Mouse (Mus musculus): ENCODE results near the gene Csnk1e. TPM values are rescaled to one million over a fixed set of nuclear protein-coding genes. Genes with fewer than 3 reads are reported as not detected.

The Csnk1e gene
- total and polyA plus RNA-seq, 3 experiments = 10.4 to 46.7 (median 16.8) TPM

- H3K27me3 ChIP-seq (replicated peaks) = no peaks in the 10 kb centered on the region
- peak; percentile 45 for DNase-seq (ENCODE audit: extremely low read depth)
- H3K27ac ChIP-seq (ENCODE audit: insufficient read depth, low read depth) = peak overlapping the region; percentile 13
- H3K9me3 ChIP-seq (replicated peaks; ENCODE audit: low read length) = no peaks in the 10 kb centered on the region
- H3K4me1 ChIP-seq (ENCODE audit: control insufficient read depth in 1 of 2, insufficient read depth in 2 of 2) = peaks cover 25 to 42% of the 10 kb centered on the region in 2 experiments
- dilution Hi-C loops (cut with MboI; ENCODE audit: extremely low pct_ligation_motif_present, extremely low pct_unique_long_range_greater_than_20kb, low sequenced_read_pairs) = no loop called here
- H3K79me2 ChIP-seq (replicated peaks; ENCODE audit: control insufficient read depth, extremely low read depth, insufficient read depth, poor library complexity, severe bottlenecking) = no peaks in the 10 kb centered on the region
- H3K4me3 ChIP-seq (replicated peaks in 1 of 3; ENCODE audit: low read depth in 2 of 3, low read length in 2 of 3, poor library complexity in 1 of 3) = no peak overlapping the region
- H3K4me2 ChIP-seq (ENCODE audit: insufficient read depth, low read depth, poor library complexity, severe bottlenecking) = no peak overlapping the region
- H3K9ac ChIP-seq (ENCODE audit: insufficient read depth, low read depth) = no peak overlapping the region
- no peak for TF ChIP-seq KAT2A (IDR thresholded peaks at IDR 0.05; ENCODE audit: insufficient replicate concordance, low read length)
- TF ChIP-seq CTCF (conservative IDR thresholded peaks at IDR 0.05 in 1 of 2, IDR thresholded peaks at IDR 0.05 in 1 of 2; ENCODE audit: low read depth in 2 of 2, low read length in 2 of 2) = no peak
- no peak for TF ChIP-seq BHLHE40 (IDR thresholded peaks at IDR 0.05; ENCODE audit: low read depth, low read length)
- TF ChIP-seq NELFE (IDR thresholded peaks at IDR 0.05; ENCODE audit: low read depth, low read length) = no peak
- no peak for TF ChIP-seq GABPA (IDR thresholded peaks at IDR 0.05; ENCODE audit: insufficient replicate concordance, low read depth, low read length)
- TF ChIP-seq ELF1 (IDR thresholded peaks at IDR 0.05; ENCODE audit: low read depth, low read length) = no peak
- TF ChIP-seq CHD2 (IDR thresholded peaks at IDR 0.05; ENCODE audit: low read length) = 0 out of 2 replicates have a peak, but pooled peaks have one; percentile 38
- peak; percentile 84 for TF ChIP-seq MAFK (IDR thresholded peaks at IDR 0.05; ENCODE audit: insufficient replicate concordance, low read length)
- TF ChIP-seq MAZ (IDR thresholded peaks at IDR 0.05; ENCODE audit: low read depth, low read length) = no peak
- no peak for TF ChIP-seq ZC3H11A (IDR thresholded peaks at IDR 0.05; ENCODE audit: low read depth, low read length)
- TF ChIP-seq IRF4 (IDR thresholded peaks at IDR 0.05; ENCODE audit: low read depth, low read length) = peak; percentile 76
- peak; percentile 84 for TF ChIP-seq TCF12 (IDR thresholded peaks at IDR 0.05; ENCODE audit: low read depth, low read length)
- no peak for TF ChIP-seq USF1 (IDR thresholded peaks at IDR 0.05; ENCODE audit: low read depth, low read length)
- no peak for TF ChIP-seq E2F4 (IDR thresholded peaks at IDR 0.05; ENCODE audit: insufficient replicate concordance, low read depth, low read length)
- TF ChIP-seq PAX5 (IDR thresholded peaks at IDR 0.05; ENCODE audit: low read length) = no peak
- no peak for TF ChIP-seq JUN (IDR thresholded peaks at IDR 0.05; ENCODE audit: insufficient read depth, low read depth, low read length)
- TF ChIP-seq USF2 (conservative IDR thresholded peaks at IDR 0.05; ENCODE audit: low read depth, low read length) = no peak
- no peak for TF ChIP-seq ETS1 (conservative IDR thresholded peaks at IDR 0.05; ENCODE audit: low read depth, low read length)
- TF ChIP-seq EP300 (IDR thresholded peaks at IDR 0.05; ENCODE audit: low read length) = peak; percentile 87
- no peak for TF ChIP-seq ZNF384 (IDR thresholded peaks at IDR 0.05; ENCODE audit: low read depth, low read length)
- TF ChIP-seq MAX (IDR thresholded peaks at IDR 0.05; ENCODE audit: low read length) = no peak
- TF ChIP-seq JUND (conservative IDR thresholded peaks at IDR 0.05; ENCODE audit: low read depth, low read length) = no peak
- no peak for TF ChIP-seq HCFC1 (IDR thresholded peaks at IDR 0.05; ENCODE audit: low read depth, low read length)
- no peak for TF ChIP-seq MXI1 (IDR thresholded peaks at IDR 0.05; ENCODE audit: low read depth, low read length)
- no peak for TF ChIP-seq UBTF (IDR thresholded peaks at IDR 0.05; ENCODE audit: low read depth, low read length)
- no peak for TF ChIP-seq ZMIZ1 (IDR thresholded peaks at IDR 0.05; ENCODE audit: low read depth, low read length)
- TF ChIP-seq MYC (IDR thresholded peaks at IDR 0.05; ENCODE audit: low read depth, low read length) = no peak
- no peak for TF ChIP-seq NRF1 (IDR thresholded peaks at IDR 0.05; ENCODE audit: low read depth, low read length)
- no peak for TF ChIP-seq SMC3 (IDR thresholded peaks at IDR 0.05; ENCODE audit: low read depth, low read length)
- TF ChIP-seq TBP (conservative IDR thresholded peaks at IDR 0.05; ENCODE audit: low read depth, low read length) = no peak
- TF ChIP-seq SIN3A (IDR thresholded peaks at IDR 0.05; ENCODE audit: low read length) = no peak
- TF ChIP-seq CHD1 (IDR thresholded peaks at IDR 0.05; ENCODE audit: low read depth, low read length) = no peak
- TF ChIP-seq POLR2AphosphoS2 (IDR thresholded peaks at IDR 0.05; ENCODE audit: low read depth, low read length) = no peak
- no peak for TF ChIP-seq MEF2A (IDR thresholded peaks at IDR 0.05; ENCODE audit: borderline replicate concordance, low read depth, low read length)
- TF ChIP-seq POLR2A (IDR thresholded peaks at IDR 0.05; ENCODE audit: low read depth, low read length) = no peak
- H3K36me3 ChIP-seq (replicated peaks in 1 of 2; ENCODE audit: control insufficient read depth in 1 of 2, insufficient read depth in 1 of 2, low read length in 1 of 2) = peaks cover 25 to 32% of the 10 kb centered on the region in 2 experiments
- in situ Hi-C loops (cut with MboI; ENCODE audit: low pct_ligation_motif_present, low pct_unique_long_range_greater_than_20kb, low sequenced_read_pairs) = no loop called here
These were observed 37.1 kb downstream of the Csnk1e start for GRCm38 (mm10) chr15:79418265-79418664.
